Mouse (Mus musculus) urinary bladder, adult 2 months (tissue): ENCODE measurements around the gene Drg2. TPM values are rescaled to one million over a fixed set of nuclear protein-coding genes. Genes with fewer than 3 reads are reported as not detected.
"Not testable (repeated sequence)": the region's sequence is repeated elsewhere in the genome, so short reads cannot be mapped to it uniquely, and the experiment has no call there.

ENCODE experiments used
- DNase-seq: peaks from one replicate; pipeline ENCODE4 v3.0.0; 2022; ENCODE audit warnings: low spot score
- polyA plus RNA-seq: library from polyadenylated mRNA; depleted of rRNA; stranded (reverse); fragments of >200 nt; gene quantifications from 2 replicates; pipeline ENCODE4 v1.2.3, GENCODE M21; 2012; rRNA removed

The Drg2 gene
- 46.2 and 49.0 TPM in 2 replicates for polyA plus RNA-seq

- DNase-seq = peak; percentile 76
These were observed at the start of gene Drg2 for GRCm38 (mm10) chr11:60454080-60454744. Drg2 (plus strand) TSS chr11:60454591.

GRCm38 (mm10) chr11:60406606-60407005 is 47.8 kb upstream of the Drg2 start:
- DNase-seq = no peak

GRCm38 (mm10) chr11:60412173-60412572 is 42.2 kb upstream of the Drg2 start:
- no peak for DNase-seq

GRCm38 (mm10) chr11:60412921-60413320 is 41.5 kb upstream of the Drg2 start:
- no peak for DNase-seq

- DNase-seq = no peak
These were observed 37.8 kb upstream of the Drg2 start for GRCm38 (mm10) chr11:60416590-60416962.

GRCm38 (mm10) chr11:60416963-60417716 is 37.3 kb upstream of the Drg2 start, which contains the start of gene Gid4:
Gid4 (plus strand) TSS chr11:60417145.
- peak; percentile 94 for DNase-seq

GRCm38 (mm10) chr11:60417717-60418472 is 36.5 kb upstream of the Drg2 start, which contains the start of gene Atpaf2:
Atpaf2 (minus strand) TSS chr11:60418457.
- no peak for DNase-seq

GRCm38 (mm10) chr11:60418473-60418803 is 36.0 kb upstream of the Drg2 start:
- no peak for DNase-seq

GRCm38 (mm10) chr11:60422046-60422668 is 32.2 kb upstream of the Drg2 start:
- DNase-seq = no peak

GRCm38 (mm10) chr11:60423006-60423405 is 31.4 kb upstream of the Drg2 start:
- DNase-seq = no peak

- DNase-seq = no peak
These were observed 28.0 kb upstream of the Drg2 start for GRCm38 (mm10) chr11:60426417-60426816.

- DNase-seq = no peak
These were observed 26.8 kb upstream of the Drg2 start for GRCm38 (mm10) chr11:60427628-60428027.

GRCm38 (mm10) chr11:60433501-60433900 is 20.9 kb upstream of the Drg2 start:
- no peak for DNase-seq

GRCm38 (mm10) chr11:60435133-60435532 is 19.3 kb upstream of the Drg2 start:
- DNase-seq = no peak

GRCm38 (mm10) chr11:60436618-60437017 is 17.8 kb upstream of the Drg2 start:
- DNase-seq = no peak

GRCm38 (mm10) chr11:60439621-60440020 is 14.8 kb upstream of the Drg2 start:
- DNase-seq = not testable (repeated sequence)

GRCm38 (mm10) chr11:60440176-60440575 is 14.2 kb upstream of the Drg2 start:
- DNase-seq = no peak

- no peak for DNase-seq
These were observed 11.5 kb upstream of the Drg2 start for GRCm38 (mm10) chr11:60442896-60443295.

- DNase-seq = no peak
These were observed 10.4 kb upstream of the Drg2 start for GRCm38 (mm10) chr11:60444007-60444406.

GRCm38 (mm10) chr11:60454745-60455087 is 325 bp downstream of the Drg2 start:
- no peak for DNase-seq

GRCm38 (mm10) chr11:60457973-60458372 is 3.6 kb downstream of the Drg2 start:
- no peak for DNase-seq

- DNase-seq = no peak
These were observed 11.6 kb downstream of the Drg2 start for GRCm38 (mm10) chr11:60465943-60466380.
